Mouse (Mus musculus) stomach, postnatal 0 days (tissue): ENCODE results near the gene Clps.

Source experiments
- CTCF ChIP-seq: IDR thresholded peaks from 2 replicates; pipeline ENCODE4 v1.5.1; 2016; ENCODE audit warnings: antibody characterized with exemption, low read depth, mild to moderate bottlenecking, moderate library complexity
- EP300 ChIP-seq: optimal IDR thresholded peaks from 2 replicates; pipeline ENCODE3; 2016; ENCODE audit warnings: antibody characterized with exemption

DNA sequence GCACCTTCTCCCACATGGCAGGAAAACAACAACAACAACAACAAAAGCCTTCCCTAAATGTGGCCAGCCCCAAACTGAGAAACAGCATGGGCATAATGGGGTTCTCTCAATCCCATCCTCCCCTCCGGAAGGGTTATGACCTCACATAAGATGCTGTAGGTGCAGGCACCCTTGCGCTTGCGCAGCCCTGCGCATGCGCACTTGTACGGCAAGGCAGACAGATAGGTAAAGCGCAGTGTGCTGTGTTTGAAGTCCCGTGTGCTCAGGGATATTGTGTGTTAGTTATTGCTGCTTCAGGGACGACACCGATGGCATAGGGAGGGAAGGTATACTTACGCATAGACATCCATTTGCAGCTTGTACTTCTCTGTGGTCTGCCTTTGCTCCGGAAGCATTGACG lies 27.2 kb downstream of the Clps start:
- TF ChIP-seq CTCF (no peak), EP300 (no peak)
